Mouse (Mus musculus) cerebellum, adult 18-20 months (tissue): ENCODE data around the gene Nek7.

ENCODE experiments used
- DNase-seq, 2 experiments: peaks; one replicate each; pipeline ENCODE4 v3.0.0; 2021

Gene Nek7

GRCm38 (mm10) chr1:138619996-138620461, at the start of gene Nek7:
TSS of gene Nek7 (minus strand) at chr1:138620141.
- DNase-seq, result peak; percentile 12 to 17

GRCm38 (mm10) chr1:138662342-138662741, 42.4 kb upstream of the Nek7 start:
- DNase-seq, result no peak

GRCm38 (mm10) chr1:138654212-138654611, 34.3 kb upstream of the Nek7 start:
- DNase-seq, result no peak

GRCm38 (mm10) chr1:138644991-138645390, 25.1 kb upstream of the Nek7 start:
- DNase-seq, result peak; percentile 3 to 9

GRCm38 (mm10) chr1:138643306-138643830, 23.4 kb upstream of the Nek7 start:
- DNase-seq, result no peak

- DNase-seq, result no peak
These were observed 21.1 kb upstream of the Nek7 start for GRCm38 (mm10) chr1:138640934-138641461.

- DNase-seq, result no peak
These were observed 17.9 kb upstream of the Nek7 start for GRCm38 (mm10) chr1:138637850-138638249.

- no peak for DNase-seq
These were observed 14.6 kb upstream of the Nek7 start for GRCm38 (mm10) chr1:138634561-138634960.

- no peak for DNase-seq
These were observed 9.0 kb upstream of the Nek7 start for GRCm38 (mm10) chr1:138628919-138629318.

GRCm38 (mm10) chr1:138628486-138628885, 8.5 kb upstream of the Nek7 start:
- DNase-seq, result no peak

- no peak for DNase-seq
These were observed 7.9 kb upstream of the Nek7 start for GRCm38 (mm10) chr1:138627804-138628203.

GRCm38 (mm10) chr1:138626288-138626687, 6.3 kb upstream of the Nek7 start:
- no peak for DNase-seq

GRCm38 (mm10) chr1:138623870-138624269, 3.9 kb upstream of the Nek7 start:
- DNase-seq, result no peak

GRCm38 (mm10) chr1:138622831-138623230, 2.9 kb upstream of the Nek7 start:
- no peak for DNase-seq

- DNase-seq, result no peak
These were observed 2.5 kb upstream of the Nek7 start for GRCm38 (mm10) chr1:138622431-138622830.

- DNase-seq, result peak; percentile 93 to 97
These were observed 598 bp downstream of the Nek7 start for GRCm38 (mm10) chr1:138619114-138619971.

- DNase-seq, result peak; percentile 78 to 84
These were observed 2.0 kb downstream of the Nek7 start for GRCm38 (mm10) chr1:138618012-138618354.

- DNase-seq, result peak in 1 of 2 experiments; percentile 6
These were observed 2.5 kb downstream of the Nek7 start for GRCm38 (mm10) chr1:138617279-138618011.

GRCm38 (mm10) chr1:138615388-138615787, 4.6 kb downstream of the Nek7 start:
- no peak for DNase-seq

GRCm38 (mm10) chr1:138614552-138615287, 5.2 kb downstream of the Nek7 start:
- no peak for DNase-seq

GRCm38 (mm10) chr1:138612177-138612576, 7.8 kb downstream of the Nek7 start:
- DNase-seq, result no peak

GRCm38 (mm10) chr1:138609176-138609575, 10.8 kb downstream of the Nek7 start:
- DNase-seq, result no peak

- DNase-seq, result no peak
These were observed 11.6 kb downstream of the Nek7 start for GRCm38 (mm10) chr1:138608336-138608735.
